21 mouse cellular contexts compared by ENCODE assay signal in genomic region chr11:109583986-109584385, GRCm38 (mm10). TPM values are rescaled to one million over a fixed set of nuclear protein-coding genes. Genes with fewer than 3 reads are reported as not detected.
DNase-seq lines count a peak whose midpoint lies in the region; ATAC-seq and TF ChIP-seq lines count a peak whose summit lies in the region.
"Had no signal": no experiment of that assay in that cellular context is flagged by ENCODE, and none has a peak within 500 bp of the region (broad histone marks: within the 10 kb centered on the region; RNA-seq: fewer than 3 reads in every experiment).

No protein-coding gene starts in this region.

- no peak overlapping the region for H3K4me3 ChIP-seq in thymus, adult 2 months (ENCODE audit: control insufficient read depth, insufficient read depth, low read length)
- H3K4me3 ChIP-seq in liver, embryonic 14.5 days (ENCODE audit: insufficient read depth in 1 of 2, low read depth in 2 of 2, low read length in 2 of 2) = no peak overlapping the region
- no peak overlapping the region for H3K4me3 ChIP-seq in stomach, postnatal 0 days (ENCODE audit: low read depth, low read length)
- H3K4me3 ChIP-seq in kidney, embryonic 14.5 days (ENCODE audit: low read length) = no peak overlapping the region
- H3K4me3 ChIP-seq: embryonic facial prominence, embryonic 10.5 days; forebrain, embryonic 12.5 days; heart, embryonic 13.5 days; limb, embryonic 10.5 days had no signal

- no peak for TF ChIP-seq POLR2A in thymus, adult 2 months (IDR thresholded peaks at IDR 0.05; ENCODE audit: control insufficient read depth, extremely low read depth, insufficient read depth, low read length, poor library complexity)

- no peak for TF ChIP-seq CTCF in thymus, adult 2 months (IDR thresholded peaks at IDR 0.05; ENCODE audit: borderline replicate concordance, control insufficient read depth, extremely low read depth, insufficient read depth, low read length, poor library complexity)
- peak; percentile 83 for TF ChIP-seq CTCF in liver, embryonic 14.5 days (IDR thresholded peaks at IDR 0.05; ENCODE audit: low read depth)
- peak; percentile 22; the same call in 1 of the 2 replicates for TF ChIP-seq CTCF in stomach, postnatal 0 days (IDR thresholded peaks at IDR 0.05; ENCODE audit: low read depth)

- no peaks in the 10 kb centered on the region for H3K36me3 ChIP-seq in thymus, adult 2 months (ENCODE audit: control insufficient read depth, insufficient read depth, low read length)
- peaks cover 23% of the 10 kb centered on the region for H3K36me3 ChIP-seq in liver, embryonic 14.5 days (replicated peaks; ENCODE audit: control insufficient read depth, insufficient read depth, low read depth)
- peaks cover 11% of the 10 kb centered on the region; the same call in 1 of the 2 replicates for H3K36me3 ChIP-seq in stomach, postnatal 0 days (ENCODE audit: control insufficient read depth, insufficient read depth, low read length)
- H3K36me3 ChIP-seq in kidney, embryonic 14.5 days (ENCODE audit: control insufficient read depth, insufficient read depth, low read length) = peaks cover 7% of the 10 kb centered on the region; the same call in 1 of the 2 replicates
- H3K36me3 ChIP-seq: forebrain, embryonic 12.5 days had no signal

- H3K27ac ChIP-seq in thymus, adult 2 months (ENCODE audit: control insufficient read depth, insufficient read depth, low read length) = no peak overlapping the region
- H3K27ac ChIP-seq in liver, embryonic 14.5 days = peak overlapping the region; percentile 38
- H3K27ac ChIP-seq in stomach, postnatal 0 days (replicated peaks) = no peak overlapping the region
- H3K27ac ChIP-seq in kidney, embryonic 14.5 days (ENCODE audit: low read depth, low read length) = no peak overlapping the region
- H3K27ac ChIP-seq: embryonic facial prominence, embryonic 10.5 days; forebrain, embryonic 12.5 days; heart, embryonic 13.5 days; limb, embryonic 10.5 days had no signal

- 58% methylated on average over 14 of the region's 14 CpGs for WGBS in thymus, adult 2 months
- WGBS in liver, embryonic 14.5 days (ENCODE audit: insufficient replicate concordance) = 23% methylated on average over 14 of the region's 14 CpGs
- 75% methylated on average over 14 of the region's 14 CpGs for WGBS in stomach, postnatal 0 days
- 80% methylated on average over 14 of the region's 14 CpGs for WGBS in kidney, embryonic 14.5 days

- no peaks in the 10 kb centered on the region for H3K9me3 ChIP-seq in liver, embryonic 14.5 days (ENCODE audit: control insufficient read depth, low read length)
- no peaks in the 10 kb centered on the region for H3K9me3 ChIP-seq in stomach, postnatal 0 days (ENCODE audit: control insufficient read depth, low read length)
- H3K9me3 ChIP-seq in kidney, embryonic 14.5 days (ENCODE audit: control insufficient read depth, low read length) = no peaks in the 10 kb centered on the region
- H3K9me3 ChIP-seq: embryonic facial prominence, embryonic 10.5 days; forebrain, embryonic 12.5 days; heart, embryonic 13.5 days; limb, embryonic 10.5 days; megakaryocyte, embryonic 14.5 days had no signal

- H3K9ac ChIP-seq in liver, embryonic 14.5 days (replicated peaks) = peak overlapping the region; percentile 47
- H3K9ac ChIP-seq in stomach, postnatal 0 days (ENCODE audit: low read length) = no peak overlapping the region
- no peak overlapping the region for H3K9ac ChIP-seq in kidney, embryonic 14.5 days (ENCODE audit: low read depth, low read length)
- H3K9ac ChIP-seq: forebrain, embryonic 12.5 days; heart, embryonic 13.5 days had no signal

- TF ChIP-seq EP300 in liver, embryonic 14.5 days (IDR thresholded peaks at IDR 0.05; ENCODE audit: low read depth) = no peak
- TF ChIP-seq EP300 in stomach, postnatal 0 days (optimal IDR thresholded peaks at IDR 0.05) = no peak

- no peaks in the 10 kb centered on the region for H3K27me3 ChIP-seq in thymus, adult 2 months (ENCODE audit: control insufficient read depth, insufficient read depth, low read length)
- H3K27me3 ChIP-seq in liver, embryonic 14.5 days (ENCODE audit: control insufficient read depth, insufficient read depth, low read length) = no peaks in the 10 kb centered on the region
- H3K27me3 ChIP-seq in stomach, postnatal 0 days (ENCODE audit: control insufficient read depth, insufficient read depth, low read length) = no peaks in the 10 kb centered on the region
- no peaks in the 10 kb centered on the region for H3K27me3 ChIP-seq in kidney, embryonic 14.5 days (ENCODE audit: control insufficient read depth, insufficient read depth, low read length)
- H3K27me3 ChIP-seq: forebrain, embryonic 12.5 days; heart, embryonic 13.5 days; megakaryocyte, embryonic 14.5 days had no signal

- H3K4me1 ChIP-seq in thymus, adult 2 months (replicated peaks; ENCODE audit: control insufficient read depth, insufficient read depth, low read length) = peaks cover 9% of the 10 kb centered on the region
- H3K4me1 ChIP-seq in liver, embryonic 14.5 days (replicated peaks; ENCODE audit: control insufficient read depth in 2 of 2, insufficient read depth in 2 of 2, low read length in 1 of 2) = peaks cover 19 to 36% of the 10 kb centered on the region in 2 experiments
- no peaks in the 10 kb centered on the region for H3K4me1 ChIP-seq in stomach, postnatal 0 days (replicated peaks; ENCODE audit: control insufficient read depth, insufficient read depth)
- no peaks in the 10 kb centered on the region for H3K4me1 ChIP-seq in kidney, embryonic 14.5 days (ENCODE audit: control insufficient read depth, insufficient read depth, low read length)

- H3K4me2 ChIP-seq in liver, embryonic 14.5 days (ENCODE audit: low read depth) = no peak overlapping the region
- no peak overlapping the region for H3K4me2 ChIP-seq in stomach, postnatal 0 days (replicated peaks; ENCODE audit: low read depth)
- no peak overlapping the region for H3K4me2 ChIP-seq in kidney, embryonic 14.5 days (replicated peaks; ENCODE audit: low read depth, low read length)
- H3K4me2 ChIP-seq: forebrain, embryonic 12.5 days; heart, embryonic 13.5 days had no signal

- ATAC-seq in common myeloid progenitor, adult 5-6 weeks (replicated peaks; ENCODE audit: low read depth, poor library complexity, severe bottlenecking) = peak; percentile 26
- ATAC-seq in liver, embryonic 14.5 days (ENCODE audit: insufficient read depth) = no peak
- no peak for ATAC-seq in stomach, postnatal 0 days (ENCODE audit: low FRiP score, low TSS enrichment)
- ATAC-seq in cerebellum, adult (ENCODE audit: insufficient number of reproducible peaks, low FRiP score, low TSS enrichment) = no peak
- ATAC-seq in kidney, embryonic 14.5 days (ENCODE audit: low FRiP score, low TSS enrichment) = no peak
- ATAC-seq: midbrain, embryonic 16.5 days had no signal

- peak; percentile 27 for DNase-seq in thymus, postnatal 0 days (ENCODE audit: low spot score)
- DNase-seq in thymus, adult 2 months = no peak
- DNase-seq in liver, embryonic 14.5 days (ENCODE audit: low read depth in 3 of 3, low spot score in 3 of 3) = peak in 1 of 3 experiments; percentile 14
- DNase-seq in stomach, postnatal 0 days (ENCODE audit: low spot score) = no peak
- DNase-seq: cerebellum, adult 11 months; cerebellum, postnatal 14 days; gastrocnemius, postnatal 10 days; kidney, adult 8-10 months; kidney, postnatal 25 days; lung, adult 18-20 months; lung, postnatal 14 days; right cerebral cortex, postnatal 25 days had no signal

RNA-seq across cellular contexts. Expression of gene Wipi1, which starts 27.8 kb away (rescaled TPM):
- 12.3 and 14.4 TPM in 2 replicates for polyA plus RNA-seq in thymus, postnatal 0 days (2015; fragmentation: Nextera tagmentation; extraction: Ambion mirVana)
- 4.7 and 7.0 TPM in 2 replicates for polyA plus RNA-seq in thymus, adult 2 months (2012; rRNA removed)
- total RNA-seq in common myeloid progenitor, adult 5-6 weeks (2017) = 1.9 and 5.7 TPM in 2 replicates
- polyA plus RNA-seq in liver, embryonic 14.5 days (2012; rRNA removed) = 8.3 and 11.9 TPM in 2 replicates
- polyA plus RNA-seq in liver, embryonic 14.5 days (2014; fragmentation: Nextera tagmentation; extraction: Ambion mirVana) = 9.0 and 13.4 TPM in 2 replicates
- polyA plus RNA-seq in stomach, postnatal 0 days (2015; fragmentation: Nextera tagmentation; extraction: Ambion mirVana) = 35.3 and 40.5 TPM in 2 replicates
- polyA plus RNA-seq in kidney, embryonic 14.5 days (2014; fragmentation: Nextera tagmentation; extraction: Ambion mirVana) = 15.0 and 19.6 TPM in 2 replicates
